Mouse (Mus musculus): Measurements from ENCODE around the gene Fam174b.

Fam174b gene

DNA sequence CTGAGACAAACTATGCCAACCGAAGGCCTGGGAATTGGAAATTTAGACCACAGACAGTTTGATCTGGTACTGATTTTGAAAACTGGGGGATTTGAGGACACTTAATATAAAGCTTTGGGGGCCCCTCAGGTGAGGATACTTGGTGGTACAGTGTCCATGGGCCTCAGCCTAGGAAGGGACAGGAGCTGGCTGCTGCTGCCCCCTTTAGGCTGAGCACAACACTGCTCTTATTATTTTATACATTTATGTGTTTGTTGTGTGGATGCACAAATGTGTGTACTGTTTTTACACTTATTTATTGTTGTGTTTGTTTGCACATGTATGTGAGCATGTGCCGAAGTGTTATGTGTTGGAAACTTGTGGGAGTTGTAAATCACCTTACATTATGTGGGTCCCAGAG lies 9.2 kb downstream of the Fam174b start:
- DNase-seq (ENCODE audit: low spot score in 2 of 2): no peak

DNA sequence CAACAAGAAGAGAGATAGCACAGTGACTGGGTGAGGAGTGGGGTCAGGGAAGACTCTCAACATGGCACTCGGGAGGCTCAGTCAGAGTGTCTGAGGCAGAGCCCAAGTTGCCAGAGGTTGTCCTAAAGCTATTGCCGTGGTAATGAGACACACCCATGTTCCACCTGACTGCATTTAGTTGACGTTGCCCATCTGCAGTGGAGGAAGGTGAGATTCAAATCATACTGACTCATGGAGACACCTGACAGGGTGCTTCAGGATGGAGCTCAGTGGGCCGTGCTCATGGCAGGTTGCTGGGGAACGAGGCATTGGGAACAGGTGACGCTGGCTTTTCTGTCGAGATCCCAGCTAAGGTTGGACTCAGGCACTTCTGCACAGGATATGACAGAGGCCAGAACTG lies 9.9 kb downstream of the Fam174b start:
- no peak for DNase-seq (ENCODE audit: low spot score in 2 of 2)

DNA sequence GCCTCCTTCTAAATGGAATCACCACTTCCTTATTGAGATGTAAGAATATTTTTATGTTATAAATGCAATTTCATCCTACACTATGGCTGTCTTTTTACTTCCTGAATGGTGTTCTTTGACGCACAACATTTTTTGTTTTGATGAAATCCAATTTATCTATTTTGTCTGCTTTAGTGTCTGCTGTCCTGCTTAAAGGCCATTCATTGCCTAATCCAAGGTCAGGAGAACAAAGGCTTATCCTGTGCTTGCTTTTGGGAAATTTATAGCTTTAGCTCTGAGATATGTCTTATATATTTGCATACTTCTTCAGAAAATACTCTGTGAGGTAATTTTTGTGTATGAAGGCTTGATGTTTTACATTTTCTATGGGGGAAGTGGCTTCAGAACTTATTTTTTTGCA lies 13.5 kb downstream of the Fam174b start:
- no peak for DNase-seq (ENCODE audit: low spot score in 2 of 2)

DNA sequence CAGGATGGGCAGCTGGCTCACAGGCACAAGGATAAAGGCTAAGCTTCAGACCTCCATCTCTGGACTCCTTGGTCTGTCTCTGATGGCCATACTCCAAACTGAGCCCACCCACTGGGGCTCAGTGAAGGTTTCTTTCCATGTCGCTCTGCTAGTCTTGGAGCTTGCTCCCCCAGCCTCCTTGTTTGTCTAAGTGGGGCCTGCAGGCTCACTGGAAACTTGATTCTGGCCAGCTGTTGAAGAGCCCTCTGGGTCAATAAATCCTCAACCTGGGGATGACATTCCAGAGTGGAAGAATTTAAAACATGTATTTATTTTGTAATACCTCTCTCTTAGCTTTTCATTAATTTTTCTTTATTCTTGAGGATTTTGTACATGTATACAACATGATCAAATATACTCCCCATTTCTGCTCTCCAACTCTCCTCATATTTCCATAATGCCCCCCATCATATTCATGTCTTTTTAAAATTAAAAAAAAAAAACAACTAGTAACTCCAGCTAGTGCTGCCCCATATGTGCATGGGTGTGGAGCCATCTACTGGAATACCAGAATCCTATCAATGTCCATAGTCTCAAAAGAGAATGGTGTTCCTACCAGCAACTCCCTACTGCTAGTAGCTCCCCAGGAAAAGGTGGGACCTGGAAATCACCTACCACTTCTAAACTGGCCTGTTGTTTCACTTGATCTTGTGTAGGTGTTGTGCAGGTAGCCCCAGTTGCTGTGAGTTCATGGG lies 15.4 kb downstream of the Fam174b start:
- DNase-seq (ENCODE audit: low spot score in 2 of 2): no peak

DNA sequence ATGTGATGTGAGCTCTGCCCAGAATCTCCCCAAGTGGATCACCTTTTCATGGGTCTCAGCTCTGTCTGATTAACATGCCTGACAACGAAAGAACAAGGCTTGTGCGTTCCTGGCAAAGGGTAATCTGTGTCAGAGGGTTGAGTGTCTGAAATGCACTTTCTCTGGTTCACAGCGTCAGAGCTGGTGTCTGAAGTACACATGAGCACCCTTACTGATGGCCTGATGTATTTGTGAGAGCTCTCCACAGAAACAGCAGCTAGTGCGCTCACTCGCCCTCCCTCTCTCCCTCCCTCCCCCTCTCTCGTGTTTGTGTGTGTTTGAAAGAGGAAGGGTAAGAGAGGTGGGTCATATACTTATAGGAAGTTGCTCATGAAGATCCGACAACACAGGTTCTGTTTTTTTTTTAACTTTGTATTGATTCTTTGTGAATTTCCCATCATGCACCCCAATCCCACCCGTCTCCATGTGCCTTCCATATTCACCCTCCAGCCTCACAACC lies 21.6 kb downstream of the Fam174b start:
- DNase-seq (ENCODE audit: low spot score in 2 of 2): no peak

DNA sequence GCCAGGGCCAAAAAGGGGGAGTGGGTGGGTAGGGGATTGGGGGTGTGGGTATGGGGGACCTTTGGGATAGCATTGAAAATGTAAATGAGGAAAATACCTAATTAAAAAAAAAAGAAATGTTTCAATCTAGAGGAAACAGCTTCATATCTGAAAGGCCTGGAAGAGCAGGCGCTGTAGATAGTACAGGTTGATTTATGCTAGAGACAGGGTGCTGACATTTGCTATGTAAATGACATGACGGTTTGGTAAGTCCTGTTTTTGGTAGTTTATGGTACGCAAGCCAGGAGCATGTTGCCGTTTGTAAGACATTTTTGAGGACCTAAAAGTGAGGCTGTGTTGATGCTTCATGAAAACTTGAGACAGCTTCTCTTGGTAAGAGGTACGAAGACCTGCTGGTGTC lies 24.6 kb downstream of the Fam174b start:
- no peak for DNase-seq (ENCODE audit: low spot score in 2 of 2)

DNA sequence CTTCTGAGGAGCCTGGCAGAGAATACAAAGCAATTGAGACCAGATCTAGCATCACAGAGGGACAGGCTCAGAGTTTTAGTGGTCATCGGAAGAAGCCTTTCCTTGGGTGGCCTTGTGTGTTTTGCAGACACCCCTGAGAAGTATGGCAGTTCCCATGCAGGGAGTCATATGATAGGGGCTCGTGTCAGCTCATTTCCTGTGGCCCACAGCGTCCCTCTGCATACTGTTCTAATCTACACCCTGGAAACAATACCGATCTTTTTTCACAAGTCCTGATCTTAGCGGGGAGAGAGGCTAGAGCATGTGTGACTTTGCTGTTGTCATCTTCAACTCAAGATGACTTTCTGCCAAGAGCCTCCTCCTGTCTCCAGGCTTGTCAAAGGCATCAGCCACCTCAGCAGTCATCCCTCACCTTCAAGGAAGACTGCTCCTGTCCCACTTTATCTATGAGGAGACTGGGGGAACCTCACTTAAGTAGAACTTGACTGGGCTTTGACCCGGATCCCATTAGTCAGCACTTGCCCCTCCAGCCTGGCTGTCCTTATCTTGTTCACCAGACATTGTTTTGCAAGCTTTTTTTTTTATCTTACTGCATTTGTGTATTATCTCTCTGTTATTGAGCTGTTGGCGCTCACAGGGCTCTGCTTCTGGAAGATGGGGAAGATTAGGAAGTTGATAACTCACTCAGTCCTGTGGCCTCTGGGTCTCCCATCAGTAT lies 25.2 kb downstream of the Fam174b start:
- DNase-seq (ENCODE audit: low spot score in 2 of 2): no peak

DNA sequence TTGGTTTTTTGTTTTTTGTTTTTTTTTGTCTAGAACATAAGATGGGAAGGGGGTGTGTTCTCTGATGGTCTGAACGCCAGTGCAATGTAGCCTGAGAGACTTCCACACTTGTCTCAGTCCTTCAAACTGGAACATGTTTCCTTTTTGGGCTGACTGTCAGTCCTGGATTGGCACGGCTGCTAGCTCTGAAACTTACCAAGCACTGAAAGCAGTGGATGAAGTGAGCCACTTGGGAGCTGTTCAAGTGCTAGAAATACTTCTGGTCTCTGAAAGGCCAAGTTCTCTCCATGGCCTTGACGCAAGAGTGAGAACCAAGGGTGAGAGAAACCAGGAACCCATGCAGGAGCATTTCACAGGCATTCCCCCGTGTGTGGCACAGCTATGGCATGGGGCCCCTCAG lies 29.1 kb downstream of the Fam174b start:
- no peak for DNase-seq (ENCODE audit: low spot score in 2 of 2)

DNA sequence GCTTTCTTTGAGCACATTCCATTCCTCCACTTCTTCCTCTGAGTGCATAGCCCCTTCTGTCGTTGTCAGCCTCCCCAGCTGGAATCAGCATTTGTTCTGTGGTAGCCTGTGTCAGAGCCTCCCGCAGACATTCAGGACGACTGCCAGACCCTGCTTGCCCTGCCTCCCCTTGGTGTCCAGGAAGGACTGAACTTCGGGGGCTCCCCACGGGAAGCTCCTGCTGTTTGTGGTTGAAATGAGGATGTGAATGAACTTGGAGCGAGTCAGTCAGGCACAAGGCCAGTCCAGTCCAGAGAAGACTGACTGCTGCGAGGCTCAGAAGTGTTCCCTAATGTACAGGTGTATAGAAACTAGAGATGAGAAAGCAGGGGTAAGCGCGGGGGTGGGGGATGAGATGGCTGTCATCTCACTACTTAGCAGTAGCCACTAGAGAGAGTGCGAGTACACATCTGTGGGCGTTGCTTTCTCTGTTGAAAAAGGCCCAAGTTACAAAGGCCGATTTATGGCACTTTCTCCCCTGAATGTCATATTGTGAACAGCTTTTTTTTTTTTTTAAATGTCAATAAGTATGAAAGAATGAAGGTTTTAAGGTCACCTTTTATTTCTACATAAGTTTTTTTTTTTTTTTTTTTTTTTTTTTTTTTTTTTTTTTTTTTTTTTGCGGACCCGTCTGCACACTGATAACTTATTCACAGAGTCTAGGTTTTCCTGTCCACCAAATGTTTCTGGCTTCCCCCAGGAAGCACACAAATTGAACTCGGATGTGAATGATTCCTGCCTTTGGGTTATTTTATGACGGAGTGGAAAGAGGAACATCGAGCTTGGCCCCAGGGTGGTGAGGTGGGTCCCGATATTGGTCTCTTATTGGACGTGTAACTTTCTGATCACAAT lies 31.5 kb downstream of the Fam174b start:
- no peak for DNase-seq (ENCODE audit: low spot score in 2 of 2)

DNA sequence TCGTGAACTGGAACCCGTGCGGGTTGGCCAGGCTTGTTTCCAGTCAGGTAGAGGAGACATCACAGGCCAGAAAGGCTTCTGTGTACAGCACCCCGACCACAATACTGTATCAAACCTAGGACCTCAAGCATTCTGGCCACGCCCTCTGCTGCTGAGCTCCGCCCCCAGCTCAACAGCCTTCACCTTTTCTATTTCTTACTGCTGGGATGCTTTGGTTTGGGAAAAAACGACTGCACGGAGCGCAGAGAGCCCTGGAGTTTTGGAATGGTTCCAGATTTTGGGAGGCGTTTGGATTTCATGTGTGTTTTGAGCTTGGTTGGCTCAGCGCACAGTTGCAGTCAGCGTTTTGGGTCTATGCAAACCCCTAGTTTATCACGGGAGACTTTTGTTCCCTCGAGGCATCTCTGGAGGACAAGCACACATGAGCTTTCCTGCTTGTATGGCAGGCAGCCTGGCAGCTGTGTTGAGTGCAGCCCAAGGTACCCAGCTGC lies 32.2 kb downstream of the Fam174b start:
- DNase-seq (ENCODE audit: low spot score in 2 of 2): no peak

DNA sequence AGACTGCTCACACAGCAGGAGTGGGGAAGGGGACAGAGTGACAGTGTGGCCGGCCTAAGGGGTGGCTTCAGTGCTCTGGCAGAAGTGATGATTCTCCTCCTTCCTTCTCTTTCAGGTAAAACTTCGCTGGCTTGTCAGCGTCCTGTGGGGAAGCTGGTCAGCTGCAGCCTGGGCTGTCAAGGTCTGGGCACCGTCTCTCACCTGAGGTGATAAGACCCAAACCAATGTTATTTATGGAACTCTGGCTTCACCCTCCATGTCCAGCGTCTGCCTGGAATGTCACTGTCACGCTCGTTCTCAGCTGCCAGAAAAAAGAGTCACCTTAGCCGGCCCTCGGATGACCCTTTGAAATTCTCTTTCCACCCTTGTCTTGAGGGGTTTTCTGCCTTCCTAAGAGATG lies 34.7 kb downstream of the Fam174b start:
- no peak for DNase-seq (ENCODE audit: low spot score in 2 of 2)

DNA sequence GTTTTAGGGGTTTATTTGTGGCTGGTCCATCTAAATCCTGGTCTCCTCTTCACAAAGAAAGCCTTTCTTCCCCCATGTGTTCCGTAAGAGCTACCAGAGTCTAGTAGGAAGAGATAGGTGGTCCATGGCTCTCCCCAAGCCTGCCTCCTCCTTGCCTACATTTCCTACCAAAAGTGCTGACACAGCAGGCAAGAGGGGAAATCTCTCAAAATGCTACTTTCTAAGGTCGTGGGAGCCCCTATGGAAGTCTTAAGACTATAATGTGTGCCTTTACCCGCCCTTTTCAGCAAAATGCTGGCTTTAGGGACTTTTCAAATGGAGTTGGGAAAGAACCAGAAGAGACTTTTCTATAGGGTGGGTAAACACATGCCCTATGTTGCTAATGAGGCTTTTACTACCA lies 37.7 kb downstream of the Fam174b start:
- DNase-seq (ENCODE audit: low spot score in 2 of 2): no peak

DNA sequence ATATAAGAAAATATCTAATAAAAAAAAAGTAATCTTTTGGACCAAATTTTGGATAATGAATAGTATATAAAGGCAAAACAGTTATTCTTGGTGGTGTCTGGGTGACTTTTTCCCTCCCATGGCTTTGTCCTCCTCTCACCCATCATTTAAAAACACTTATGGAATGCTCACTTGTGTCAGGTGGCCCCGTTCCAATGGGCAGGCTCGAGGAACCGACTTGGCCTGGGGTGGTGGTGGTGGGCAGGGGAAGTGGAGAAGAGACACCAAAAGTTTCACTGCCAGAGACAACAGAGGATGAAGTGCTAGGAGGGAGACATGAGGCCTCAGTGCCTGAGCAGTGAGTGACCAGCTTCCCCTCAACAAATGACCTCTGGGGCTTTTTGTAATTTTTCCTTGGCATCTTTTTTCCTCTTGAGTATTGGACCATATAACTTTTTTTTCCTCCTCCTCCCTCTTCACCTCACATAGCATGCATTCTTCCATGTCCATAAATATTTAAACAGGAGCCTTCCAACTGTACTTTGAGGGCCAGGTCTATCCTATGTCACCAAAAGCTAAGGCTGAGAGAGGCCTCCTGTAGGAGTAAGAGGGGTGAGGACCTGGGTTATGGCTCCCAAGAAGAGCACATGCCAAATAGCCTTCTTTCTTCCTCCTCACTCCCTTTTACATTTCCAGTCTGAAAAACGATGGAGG lies 44.8 kb downstream of the Fam174b start:
- DNase-seq (ENCODE audit: low spot score in 2 of 2): no peak

DNA sequence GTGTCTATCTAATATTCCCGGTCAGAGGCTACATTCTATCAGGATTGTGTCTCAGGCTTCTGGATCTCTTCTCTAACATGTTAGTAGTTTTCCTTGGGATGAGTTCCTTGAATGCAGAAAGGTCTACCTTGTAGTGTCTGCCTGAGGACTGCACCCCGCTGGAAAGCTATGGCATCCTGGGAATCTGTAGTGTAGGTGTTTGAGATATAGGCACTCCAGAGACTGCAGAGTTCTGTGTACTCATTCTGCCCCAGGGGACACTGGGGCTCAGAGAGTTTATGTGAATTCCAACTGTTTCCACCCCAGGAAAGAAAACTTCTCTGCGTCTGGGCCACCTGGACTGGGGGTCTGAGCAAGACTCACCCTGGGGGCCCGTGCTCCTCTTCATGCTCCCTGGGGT lies 45.7 kb downstream of the Fam174b start:
- DNase-seq (ENCODE audit: low spot score in 2 of 2): no peak

DNA sequence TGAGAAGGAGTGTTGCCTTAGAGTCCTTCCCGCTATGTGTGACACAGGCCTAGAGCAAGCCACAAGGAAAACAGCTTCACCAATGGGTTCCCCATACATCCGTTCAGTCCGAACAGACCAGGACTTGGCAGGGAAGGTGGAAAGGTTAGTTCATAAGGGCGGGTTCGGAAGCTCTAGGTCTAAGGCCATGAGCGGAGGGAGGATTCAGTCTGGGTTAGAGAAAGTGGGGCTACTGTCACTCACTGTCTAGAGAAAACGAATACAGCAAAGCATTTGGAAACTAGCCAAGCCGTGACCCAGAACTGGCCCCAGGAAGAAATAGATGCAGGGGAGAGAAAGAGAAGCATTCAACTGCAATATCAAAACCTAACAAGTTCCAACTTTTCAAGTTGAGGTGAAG lies 47.4 kb downstream of the Fam174b start:
- DNase-seq (ENCODE audit: low spot score in 2 of 2): no peak

DNA sequence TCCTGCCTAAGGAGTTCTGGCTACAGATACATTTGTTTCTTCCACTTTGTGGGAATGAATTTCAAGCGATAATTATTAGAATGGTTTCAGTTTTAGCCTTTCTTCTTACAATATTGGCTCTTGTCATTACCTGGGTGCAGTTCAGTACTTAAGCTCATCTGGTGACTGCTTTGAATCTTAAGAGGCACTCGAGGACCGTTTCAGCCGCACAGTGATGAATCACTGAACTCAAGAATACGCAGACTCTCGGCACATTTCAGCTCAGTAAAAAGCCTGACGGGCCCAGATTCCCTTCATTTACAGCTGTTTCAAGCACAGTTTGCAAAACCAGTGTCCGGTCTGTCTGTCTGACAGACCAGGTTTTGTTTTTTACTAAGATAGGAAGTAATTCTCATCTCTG lies 51.0 kb downstream of the Fam174b start:
- DNase-seq (ENCODE audit: low spot score in 2 of 2): no peak

DNA sequence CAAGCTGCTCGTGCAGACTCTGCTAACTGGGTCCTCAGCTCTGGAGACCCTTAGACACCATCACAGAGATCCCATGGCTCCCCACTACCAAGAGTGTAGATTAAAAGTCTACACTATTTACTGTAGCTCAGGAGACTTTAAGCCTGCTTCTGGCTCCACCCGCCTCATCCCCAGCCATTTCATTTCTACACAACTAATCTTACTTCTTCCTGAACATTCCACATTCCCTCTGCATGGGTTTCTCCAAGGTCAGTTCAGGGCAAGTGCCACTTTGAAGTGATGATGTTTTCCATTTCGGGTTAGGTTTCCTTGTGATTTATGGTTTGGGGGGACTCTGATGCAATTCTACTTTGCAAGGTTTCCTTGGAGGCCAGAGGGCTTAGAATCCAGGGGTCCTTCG lies 52.1 kb downstream of the Fam174b start:
- no peak for DNase-seq (ENCODE audit: low spot score in 2 of 2)

DNA sequence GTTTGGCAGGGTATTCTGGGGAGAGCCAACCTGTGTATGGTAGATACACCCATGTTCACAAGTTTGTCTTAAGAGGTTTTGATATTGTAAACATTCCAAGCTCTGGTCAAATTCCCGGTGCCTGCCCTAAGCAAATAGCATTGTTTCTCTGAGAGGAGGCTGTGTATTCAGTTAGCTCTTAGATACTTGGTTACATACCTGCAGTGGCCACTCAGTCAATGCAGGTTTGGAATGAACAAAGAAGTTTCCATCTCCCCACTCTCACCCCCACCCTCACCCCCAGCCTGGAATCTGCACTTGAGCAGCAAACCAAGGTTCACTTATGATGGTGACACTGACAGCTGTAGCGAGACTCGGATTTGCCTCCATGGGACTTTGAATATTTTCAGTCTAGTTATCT lies 52.5 kb downstream of the Fam174b start:
- DNase-seq (ENCODE audit: low spot score in 2 of 2): no peak

DNA sequence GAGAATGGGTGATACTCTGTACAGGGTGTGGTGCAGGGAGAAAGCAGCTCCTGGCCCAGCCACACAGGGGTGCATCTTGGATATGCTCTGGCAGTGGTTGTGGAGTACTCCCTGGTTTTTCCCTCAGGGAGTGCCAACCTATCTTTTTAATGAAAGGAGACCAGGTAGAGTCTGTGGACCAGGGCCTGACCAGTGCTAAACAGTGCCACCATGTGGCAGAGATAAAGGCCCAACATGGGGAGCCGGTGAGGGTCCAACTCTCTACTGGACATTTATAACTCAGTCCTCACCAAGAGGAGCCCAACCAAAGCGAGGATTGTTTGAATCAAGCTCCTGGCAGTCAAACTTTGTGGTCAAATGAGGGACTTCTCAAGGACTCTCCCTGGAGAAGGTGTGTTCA lies 69.2 kb downstream of the Fam174b start:
- DNase-seq (ENCODE audit: low spot score in 2 of 2): peak; percentile 3 to 5

DNA sequence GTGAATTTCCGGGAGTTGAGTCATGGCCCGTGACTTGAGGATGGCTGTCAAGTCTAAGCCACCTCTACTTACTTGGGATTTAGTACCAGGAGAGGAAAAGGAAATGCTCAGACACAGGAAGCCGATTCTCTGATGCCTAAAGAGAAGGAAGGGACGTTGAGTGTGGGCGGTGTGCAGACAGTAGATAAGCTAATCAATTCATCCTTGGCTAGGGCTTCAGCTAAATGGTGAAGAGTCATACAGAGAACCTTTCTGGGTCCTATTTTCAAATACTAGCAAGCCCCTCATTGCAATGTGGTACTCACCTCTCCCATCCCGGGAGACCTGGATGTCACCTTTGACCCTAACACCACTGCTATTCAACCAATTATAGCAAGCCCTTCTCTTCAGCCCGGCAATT lies 71.3 kb downstream of the Fam174b start:
- DNase-seq (ENCODE audit: low spot score in 2 of 2): no peak

DNA sequence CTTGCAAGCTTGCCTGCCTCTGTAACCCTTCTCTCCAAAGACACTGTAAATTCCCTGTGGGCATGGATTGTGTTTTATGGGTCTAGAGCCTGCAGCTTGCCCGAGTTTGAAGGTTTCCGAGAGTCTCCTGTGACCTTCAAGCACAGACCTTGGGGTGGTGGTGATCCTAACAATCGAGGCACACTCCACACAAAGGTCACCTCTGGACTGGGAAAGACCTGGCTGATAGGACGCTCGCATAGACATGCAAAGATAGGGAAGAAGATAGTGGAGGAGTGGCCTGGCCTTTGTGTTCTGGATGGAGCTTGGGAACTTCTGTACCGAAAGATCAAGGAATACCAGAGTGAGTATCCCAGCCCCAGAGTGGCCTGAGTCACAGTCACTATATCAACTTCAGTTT lies 72.1 kb downstream of the Fam174b start:
- DNase-seq (ENCODE audit: low spot score in 2 of 2): no peak

DNA sequence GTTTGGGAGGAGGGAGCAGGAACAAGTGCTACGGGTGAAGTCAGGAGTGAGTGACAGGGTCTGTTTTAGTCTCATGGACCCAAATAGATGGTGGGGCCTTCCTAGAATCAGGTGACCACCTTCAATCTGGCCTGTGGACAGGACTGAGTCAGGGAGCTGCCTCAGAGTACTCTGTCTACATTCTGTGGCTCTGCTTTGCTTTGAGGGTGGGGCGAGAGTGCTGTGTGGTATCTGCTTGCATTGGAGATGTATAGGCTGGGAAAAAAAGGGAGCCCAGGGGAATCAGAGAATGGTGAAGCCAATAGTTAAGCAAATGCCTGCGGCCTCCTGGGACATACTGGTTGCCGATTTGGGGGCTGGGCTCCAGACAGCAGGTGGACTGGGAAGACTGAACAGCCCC lies 73.8 kb downstream of the Fam174b start:
- no peak for DNase-seq (ENCODE audit: low spot score in 2 of 2)

Measured in frontal cortex, postnatal 36 days (tissue).